Mouse (Mus musculus): ENCODE data around the gene Ephx1. TPM values are rescaled to one million over a fixed set of nuclear protein-coding genes. Genes with fewer than 3 reads are reported as not detected.

The Ephx1 gene
- polyA plus RNA-seq, 1 experiment, result 156 TPM

- Histone ChIP-seq H3K27ac (ENCODE audit: insufficient read depth, low read length) (peak overlapping the region; percentile 98), H3K4me1 (ENCODE audit: control insufficient read depth, insufficient read depth, low read length) (peaks cover 16% of the 10 kb centered on the region; the same call in 1 of the 2 replicates)
- TF ChIP-seq POLR2A (IDR thresholded peaks at IDR 0.05; ENCODE audit: low read depth, low read length), result 0 out of 2 replicates have a peak, but pooled peaks have one; percentile 14
- TF ChIP-seq CTCF (IDR thresholded peaks at IDR 0.05; ENCODE audit: borderline replicate concordance, insufficient read depth, low read length), result no peak
Observed at GRCm38 (mm10) chr1:181014731-181015500, 5.8 kb downstream of the Ephx1 start.

GRCm38 (mm10) chr1:181013446-181013845, 7.3 kb downstream of the Ephx1 start:
- Histone ChIP-seq H3K4me1 (ENCODE audit: control insufficient read depth, insufficient read depth, low read length) (peaks cover 20% of the 10 kb centered on the region), H3K27ac (ENCODE audit: insufficient read depth, low read length) (no peak overlapping the region), H3K4me3 (ENCODE audit: insufficient read depth, low read length) (no peak overlapping the region)
- TF ChIP-seq CTCF (IDR thresholded peaks at IDR 0.05; ENCODE audit: borderline replicate concordance, insufficient read depth, low read length) (no peak), POLR2A (IDR thresholded peaks at IDR 0.05; ENCODE audit: low read depth, low read length) (no peak)

More at GRCm38 (mm10) chr1:181014731-181015500, 5.8 kb downstream of the Ephx1 start:
- no peak overlapping the region for H3K4me3 ChIP-seq (ENCODE audit: insufficient read depth, low read length)

- no peak for TF ChIP-seq POLR2A (IDR thresholded peaks at IDR 0.05; ENCODE audit: low read depth, low read length)
- TF ChIP-seq CTCF (IDR thresholded peaks at IDR 0.05; ENCODE audit: borderline replicate concordance, insufficient read depth, low read length), result no peak
- H3K27ac ChIP-seq (ENCODE audit: insufficient read depth, low read length), result no peak overlapping the region
- H3K4me3 ChIP-seq (ENCODE audit: insufficient read depth, low read length), result no peak overlapping the region
- peaks cover 20% of the 10 kb centered on the region for H3K4me1 ChIP-seq (ENCODE audit: control insufficient read depth, insufficient read depth, low read length)
Observed at GRCm38 (mm10) chr1:181012416-181012815, 8.3 kb downstream of the Ephx1 start.

GRCm38 (mm10) chr1:181011601-181012000, 9.1 kb downstream of the Ephx1 start:
- peaks cover 20% of the 10 kb centered on the region for H3K4me1 ChIP-seq (ENCODE audit: control insufficient read depth, insufficient read depth, low read length)
- no peak for TF ChIP-seq POLR2A (IDR thresholded peaks at IDR 0.05; ENCODE audit: low read depth, low read length)
- no peak for TF ChIP-seq CTCF (IDR thresholded peaks at IDR 0.05; ENCODE audit: borderline replicate concordance, insufficient read depth, low read length)
- H3K27ac ChIP-seq (ENCODE audit: insufficient read depth, low read length), result no peak overlapping the region

GRCm38 (mm10) chr1:181010171-181010932, 10.4 kb downstream of the Ephx1 start:
- peak overlapping the region; percentile 43 for H3K27ac ChIP-seq (ENCODE audit: insufficient read depth, low read length)

More at GRCm38 (mm10) chr1:181011601-181012000, 9.1 kb downstream of the Ephx1 start:
- no peak overlapping the region for H3K4me3 ChIP-seq (ENCODE audit: insufficient read depth, low read length)

GRCm38 (mm10) chr1:181009754-181010153, 10.9 kb downstream of the Ephx1 start:
- Histone ChIP-seq H3K27ac (ENCODE audit: insufficient read depth, low read length) (peak overlapping the region; percentile 48), H3K4me1 (ENCODE audit: control insufficient read depth, insufficient read depth, low read length) (peaks cover 14% of the 10 kb centered on the region)
- TF ChIP-seq POLR2A (IDR thresholded peaks at IDR 0.05; ENCODE audit: low read depth, low read length) (peak; percentile 26; the same call in 1 of the 2 replicates), CTCF (IDR thresholded peaks at IDR 0.05; ENCODE audit: borderline replicate concordance, insufficient read depth, low read length) (no peak)

More at GRCm38 (mm10) chr1:181010171-181010932, 10.4 kb downstream of the Ephx1 start:
- H3K4me1 ChIP-seq (ENCODE audit: control insufficient read depth, insufficient read depth, low read length), result peaks cover 17% of the 10 kb centered on the region
- no peak overlapping the region for H3K4me3 ChIP-seq (ENCODE audit: insufficient read depth, low read length)
- TF ChIP-seq CTCF (IDR thresholded peaks at IDR 0.05; ENCODE audit: borderline replicate concordance, insufficient read depth, low read length), result no peak
- no peak for TF ChIP-seq POLR2A (IDR thresholded peaks at IDR 0.05; ENCODE audit: low read depth, low read length)

GRCm38 (mm10) chr1:181009011-181009590, 11.6 kb downstream of the Ephx1 start:
- H3K27ac ChIP-seq (ENCODE audit: insufficient read depth, low read length), result peak overlapping the region; percentile 48; the same call in 1 of the 2 replicates
- H3K4me1 ChIP-seq (ENCODE audit: control insufficient read depth, insufficient read depth, low read length), result peaks cover 12% of the 10 kb centered on the region
- no peak overlapping the region for H3K4me3 ChIP-seq (ENCODE audit: insufficient read depth, low read length)
- no peak for TF ChIP-seq POLR2A (IDR thresholded peaks at IDR 0.05; ENCODE audit: low read depth, low read length)
- TF ChIP-seq CTCF (IDR thresholded peaks at IDR 0.05; ENCODE audit: borderline replicate concordance, insufficient read depth, low read length), result no peak

More at GRCm38 (mm10) chr1:181009754-181010153, 10.9 kb downstream of the Ephx1 start:
- no peak overlapping the region for H3K4me3 ChIP-seq (ENCODE audit: insufficient read depth, low read length)

- Histone ChIP-seq H3K4me1 (ENCODE audit: control insufficient read depth, insufficient read depth, low read length) (peaks cover 12% of the 10 kb centered on the region), H3K4me3 (ENCODE audit: insufficient read depth, low read length) (no peak overlapping the region), H3K27ac (ENCODE audit: insufficient read depth, low read length) (no peak overlapping the region)
- TF ChIP-seq POLR2A (IDR thresholded peaks at IDR 0.05; ENCODE audit: low read depth, low read length) (no peak), CTCF (IDR thresholded peaks at IDR 0.05; ENCODE audit: borderline replicate concordance, insufficient read depth, low read length) (no peak)
Observed at GRCm38 (mm10) chr1:181008266-181008665, 12.4 kb downstream of the Ephx1 start.

GRCm38 (mm10) chr1:181007831-181008230, 12.9 kb downstream of the Ephx1 start:
- TF ChIP-seq POLR2A (IDR thresholded peaks at IDR 0.05; ENCODE audit: low read depth, low read length) (no peak), CTCF (IDR thresholded peaks at IDR 0.05; ENCODE audit: borderline replicate concordance, insufficient read depth, low read length) (no peak)
- Histone ChIP-seq H3K4me3 (ENCODE audit: insufficient read depth, low read length) (no peak overlapping the region), H3K4me1 (ENCODE audit: control insufficient read depth, insufficient read depth, low read length) (peaks cover 12% of the 10 kb centered on the region), H3K27ac (ENCODE audit: insufficient read depth, low read length) (no peak overlapping the region)

All from embryonic fibroblast, embryonic 13.5 days (primary cell).